Mouse (Mus musculus): ENCODE data around the gene Prtn3. TPM values are rescaled to one million over a fixed set of nuclear protein-coding genes. Genes with fewer than 3 reads are reported as not detected.

Prtn3 gene
- polyA plus RNA-seq, 1 experiment = 0.22 TPM

DNA sequence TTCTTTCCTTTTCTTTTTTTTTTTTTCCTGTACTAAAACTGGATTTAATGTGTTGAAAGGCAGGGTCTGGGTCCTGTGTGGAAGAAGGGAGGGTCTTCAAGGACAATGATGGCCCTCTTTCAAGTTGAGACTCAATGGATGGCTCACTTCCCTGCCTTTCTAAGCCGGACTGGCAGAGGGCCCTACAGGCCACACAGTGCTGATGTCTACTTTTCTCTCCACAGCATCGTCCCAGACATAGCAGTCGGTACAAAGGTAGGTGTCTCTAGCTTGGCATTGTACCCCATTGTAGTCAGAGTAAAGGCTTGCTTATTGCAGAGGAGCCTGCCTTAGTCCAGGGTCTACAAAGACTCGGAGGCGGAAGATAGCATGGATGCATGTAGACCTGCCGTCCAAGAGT lies 18.0 kb upstream of the Prtn3 start:
- H3K79me2 ChIP-seq (ENCODE audit: control insufficient read depth, insufficient read depth) = peaks cover 59% of the 10 kb centered on the region
- peak overlapping the region; percentile 96 for H3K4me2 ChIP-seq (ENCODE audit: low read depth)
- H3K4me3 ChIP-seq = peak overlapping the region; percentile 98
- H3K36me3 ChIP-seq (ENCODE audit: control insufficient read depth, insufficient read depth) = peaks cover 29% of the 10 kb centered on the region
- no peaks in the 10 kb centered on the region for H3K27me3 ChIP-seq (ENCODE audit: control insufficient read depth, insufficient read depth, insufficient read length)
- TF ChIP-seq MYOD1 (IDR thresholded peaks at IDR 0.05; ENCODE audit: control insufficient read depth in 1 of 3, insufficient read length in 2 of 3, low read depth in 2 of 3) (no peak), TCF12 (IDR thresholded peaks at IDR 0.05; ENCODE audit: insufficient read depth, poor library complexity, severe bottlenecking) (no peak)
- peak overlapping the region; percentile 83 for H3ac ChIP-seq (ENCODE audit: control insufficient read depth, insufficient read length)

DNA sequence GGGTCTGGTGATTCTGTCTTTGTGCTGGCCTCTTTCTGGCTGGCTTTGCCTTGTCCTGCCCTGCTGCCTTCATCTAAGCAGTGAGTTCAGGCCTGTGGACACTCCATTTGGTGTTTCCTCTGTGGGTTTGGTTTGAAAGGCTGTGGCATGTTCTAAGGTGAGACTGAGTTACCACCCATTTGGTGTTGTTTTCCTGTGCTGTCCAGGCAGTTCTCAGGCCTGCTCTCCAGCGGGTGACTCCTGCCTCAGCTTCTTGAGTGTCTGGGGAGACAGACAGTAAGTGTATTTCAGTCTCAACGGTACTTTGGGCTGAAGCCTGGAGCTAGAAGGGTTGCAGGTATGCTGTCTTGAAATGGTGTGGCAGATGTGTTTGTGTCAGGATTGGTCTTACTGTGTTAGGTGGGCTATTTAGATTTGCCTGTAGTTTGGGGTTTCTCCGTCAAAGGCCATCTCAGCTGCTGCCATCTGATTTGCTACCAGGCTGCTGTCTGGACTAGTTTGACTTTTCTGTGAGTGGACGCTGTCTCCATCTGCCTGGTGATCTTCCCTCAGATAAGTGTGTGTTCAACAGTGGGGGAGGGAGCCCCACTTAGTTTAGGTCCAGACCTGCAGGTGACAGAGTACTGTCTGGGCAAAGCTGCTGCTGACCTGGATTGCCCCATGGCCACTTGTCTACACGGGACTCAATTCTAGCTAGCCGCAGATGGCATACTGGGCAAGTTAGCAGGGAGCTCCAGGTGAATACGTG lies 17.4 kb upstream of the Prtn3 start:
- H3K4me2 ChIP-seq (ENCODE audit: low read depth) = peak overlapping the region; percentile 96
- H3K79me2 ChIP-seq (ENCODE audit: control insufficient read depth, insufficient read depth) = peaks cover 63% of the 10 kb centered on the region
- peak overlapping the region; percentile 98 for H3K4me3 ChIP-seq
- TF ChIP-seq SRF (IDR thresholded peaks at IDR 0.05; ENCODE audit: control insufficient read depth, insufficient read length, low read depth) (no peak), USF1 (IDR thresholded peaks at IDR 0.05; ENCODE audit: low read depth) (no peak), POLR2AphosphoS2 (IDR thresholded peaks at IDR 0.05; ENCODE audit: insufficient read length, low read depth) (no peak)
- H3ac ChIP-seq (ENCODE audit: control insufficient read depth, insufficient read length) = peak overlapping the region; percentile 83
- H3K36me3 ChIP-seq (ENCODE audit: control insufficient read depth, insufficient read depth) = peaks cover 35% of the 10 kb centered on the region
- no peaks in the 10 kb centered on the region for H3K27me3 ChIP-seq (ENCODE audit: control insufficient read depth, insufficient read depth, insufficient read length)

DNA sequence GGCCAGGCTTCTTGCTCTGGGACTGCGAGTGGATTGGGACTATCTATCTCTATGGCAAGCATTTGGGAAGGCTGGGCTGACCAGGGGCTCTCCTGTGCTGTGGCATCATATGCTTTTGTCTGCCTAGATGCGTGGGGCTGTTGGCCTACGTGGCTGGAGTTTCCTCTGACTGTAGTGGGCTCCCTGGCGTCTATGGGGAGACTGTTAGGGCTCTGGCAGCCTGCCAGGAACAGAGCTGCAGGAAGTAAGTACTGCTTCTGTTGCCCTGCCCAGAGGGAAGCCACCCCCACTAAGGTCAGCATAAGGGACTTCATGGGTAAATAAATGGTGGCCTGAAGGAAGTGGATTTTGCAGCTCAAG lies 16.8 kb upstream of the Prtn3 start:
- peak overlapping the region; percentile 83 for H3ac ChIP-seq (ENCODE audit: control insufficient read depth, insufficient read length)
- H3K27me3 ChIP-seq (ENCODE audit: control insufficient read depth, insufficient read depth, insufficient read length) = no peaks in the 10 kb centered on the region
- peak overlapping the region; percentile 98 for H3K4me3 ChIP-seq
- H3K79me2 ChIP-seq (ENCODE audit: control insufficient read depth, insufficient read depth) = peaks cover 63% of the 10 kb centered on the region
- TF ChIP-seq POLR2A (IDR thresholded peaks at IDR 0.05; ENCODE audit: insufficient read length, low read depth) (peak; percentile 30), POLR2AphosphoS2 (IDR thresholded peaks at IDR 0.05; ENCODE audit: insufficient read length, low read depth) (peak; percentile 11), E2F4 (IDR thresholded peaks at IDR 0.05; ENCODE audit: insufficient read depth) (no peak), TCF12 (IDR thresholded peaks at IDR 0.05; ENCODE audit: insufficient read depth, poor library complexity, severe bottlenecking) (no peak)
- peak overlapping the region; percentile 96 for H3K4me2 ChIP-seq (ENCODE audit: low read depth)
- H3K36me3 ChIP-seq (ENCODE audit: control insufficient read depth, insufficient read depth) = peaks cover 41% of the 10 kb centered on the region

DNA sequence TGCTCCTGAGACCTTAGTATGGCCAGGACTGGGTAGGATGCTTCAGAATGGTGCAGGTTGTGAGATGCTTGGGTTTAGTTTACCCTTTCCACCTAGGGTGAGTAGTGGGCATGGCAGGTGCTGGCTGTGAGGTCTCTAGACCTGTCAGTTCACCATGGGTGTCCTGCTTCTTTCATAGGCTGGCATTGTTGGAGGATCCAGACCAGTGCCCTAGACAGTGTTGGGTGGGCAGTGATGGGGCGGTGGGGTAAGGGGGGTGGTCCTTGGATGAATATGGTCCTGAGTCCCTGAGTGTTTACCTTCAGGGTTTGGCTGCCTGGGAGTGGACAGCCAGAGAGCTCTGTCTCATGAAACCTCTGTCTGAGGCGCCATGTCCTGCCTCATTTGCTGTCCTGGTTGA lies 16.4 kb upstream of the Prtn3 start:
- peak overlapping the region; percentile 96 for H3K4me2 ChIP-seq (ENCODE audit: low read depth)
- TF ChIP-seq MYOG (IDR thresholded peaks at IDR 0.05; ENCODE audit: control insufficient read depth in 1 of 3, insufficient read depth in 1 of 3, insufficient read length in 2 of 3, low read depth in 2 of 3) = no peak
- TF ChIP-seq MYOD1 (IDR thresholded peaks at IDR 0.05; ENCODE audit: control insufficient read depth in 1 of 3, insufficient read length in 2 of 3, low read depth in 2 of 3) = no peak
- TF ChIP-seq POLR2A (IDR thresholded peaks at IDR 0.05; ENCODE audit: insufficient read length, low read depth) = no peak
- no peak for TF ChIP-seq SRF (IDR thresholded peaks at IDR 0.05; ENCODE audit: control insufficient read depth, insufficient read length, low read depth)
- TF ChIP-seq TCF3 (IDR thresholded peaks at IDR 0.05; ENCODE audit: insufficient read length, low read depth) = no peak
- no peak for TF ChIP-seq MAX (IDR thresholded peaks at IDR 0.05; ENCODE audit: low read depth)
- TF ChIP-seq TCF12 (IDR thresholded peaks at IDR 0.05; ENCODE audit: insufficient read depth, poor library complexity, severe bottlenecking) = no peak
- no peak for TF ChIP-seq POLR2AphosphoS2 (IDR thresholded peaks at IDR 0.05; ENCODE audit: insufficient read length, low read depth)
- TF ChIP-seq CEBPB (IDR thresholded peaks at IDR 0.05; ENCODE audit: insufficient read depth, poor library complexity, severe bottlenecking) = no peak
- no peak for TF ChIP-seq REST (IDR thresholded peaks at IDR 0.05; ENCODE audit: insufficient read depth, insufficient read length)
- TF ChIP-seq USF1 (IDR thresholded peaks at IDR 0.05; ENCODE audit: low read depth) = no peak
- peaks cover 63% of the 10 kb centered on the region for H3K79me2 ChIP-seq (ENCODE audit: control insufficient read depth, insufficient read depth)
- H3ac ChIP-seq (ENCODE audit: control insufficient read depth, insufficient read length) = no peak overlapping the region
- H3K36me3 ChIP-seq (ENCODE audit: control insufficient read depth, insufficient read depth) = peaks cover 45% of the 10 kb centered on the region
- H3K4me3 ChIP-seq = peak overlapping the region; percentile 98
- H3K27me3 ChIP-seq (ENCODE audit: control insufficient read depth, insufficient read depth, insufficient read length) = no peaks in the 10 kb centered on the region

DNA sequence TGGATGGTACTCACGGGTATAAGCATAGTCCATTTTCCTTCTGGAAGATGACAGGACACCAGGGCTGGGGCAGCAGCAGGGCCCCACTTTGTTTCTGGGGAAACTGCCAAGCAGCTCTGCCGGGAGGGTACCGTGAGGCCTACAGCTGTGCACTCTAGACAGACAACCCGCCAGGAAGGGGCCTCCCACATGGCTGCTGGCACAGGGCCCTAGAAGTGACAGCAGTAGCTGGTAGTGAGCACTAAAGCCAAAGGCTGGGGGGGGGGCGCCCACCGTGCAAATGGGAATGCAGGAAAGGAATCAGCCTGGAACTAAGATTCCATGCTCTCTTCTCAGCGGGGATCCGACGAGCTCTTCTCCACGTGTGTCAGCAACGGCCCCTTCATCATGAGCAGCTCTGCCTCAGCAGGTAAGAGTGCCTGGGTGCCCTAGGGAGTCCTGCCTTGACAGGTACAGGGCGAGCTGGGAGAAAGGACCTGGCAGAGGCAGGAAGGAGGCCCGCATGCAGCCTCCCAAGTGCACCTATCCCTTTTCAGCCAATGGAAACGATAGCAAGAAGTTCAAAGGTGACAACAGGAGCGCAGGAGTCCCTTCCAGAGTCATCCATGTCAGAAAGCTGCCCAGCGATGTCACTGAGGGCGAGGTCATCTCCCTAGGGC lies 15.7 kb upstream of the Prtn3 start:
- no peak overlapping the region for H3ac ChIP-seq (ENCODE audit: control insufficient read depth, insufficient read length)
- peaks cover 63% of the 10 kb centered on the region for H3K79me2 ChIP-seq (ENCODE audit: control insufficient read depth, insufficient read depth)
- H3K4me3 ChIP-seq = peak overlapping the region; percentile 98
- H3K27me3 ChIP-seq (ENCODE audit: control insufficient read depth, insufficient read depth, insufficient read length) = no peaks in the 10 kb centered on the region
- peak overlapping the region; percentile 96 for H3K4me2 ChIP-seq (ENCODE audit: low read depth)
- H3K36me3 ChIP-seq (ENCODE audit: control insufficient read depth, insufficient read depth) = peaks cover 50% of the 10 kb centered on the region
- no peak for TF ChIP-seq MAX (IDR thresholded peaks at IDR 0.05; ENCODE audit: low read depth)
- TF ChIP-seq POLR2A (IDR thresholded peaks at IDR 0.05; ENCODE audit: insufficient read length, low read depth) = peak; percentile 26
- TF ChIP-seq E2F4 (IDR thresholded peaks at IDR 0.05; ENCODE audit: insufficient read depth) = no peak
- TF ChIP-seq TCF3 (IDR thresholded peaks at IDR 0.05; ENCODE audit: insufficient read length, low read depth) = no peak
- TF ChIP-seq REST (IDR thresholded peaks at IDR 0.05; ENCODE audit: insufficient read depth, insufficient read length) = no peak
- peak in 2 of 3 experiments; percentile 15 to 21 for TF ChIP-seq MYOD1 (IDR thresholded peaks at IDR 0.05; ENCODE audit: control insufficient read depth in 1 of 3, insufficient read length in 2 of 3, low read depth in 2 of 3)
- no peak for TF ChIP-seq SRF (IDR thresholded peaks at IDR 0.05; ENCODE audit: control insufficient read depth, insufficient read length, low read depth)
- TF ChIP-seq MYOG (IDR thresholded peaks at IDR 0.05; ENCODE audit: control insufficient read depth in 1 of 3, insufficient read depth in 1 of 3, insufficient read length in 2 of 3, low read depth in 2 of 3) = peak in 1 of 3 experiments; percentile 61
- no peak for TF ChIP-seq POLR2AphosphoS2 (IDR thresholded peaks at IDR 0.05; ENCODE audit: insufficient read length, low read depth)
- TF ChIP-seq CEBPB (IDR thresholded peaks at IDR 0.05; ENCODE audit: insufficient read depth, poor library complexity, severe bottlenecking) = no peak

Measured in myocyte (in vitro differentiated cells).